Mouse (Mus musculus): ENCODE measurements at regions not wholly inside any gene's neighbourhood (a gene's known extent, or its start where the extent isn't known, plus 50 kb on each side); places are given as distances from the start of the nearest gene placed in this dataset.

DNA sequence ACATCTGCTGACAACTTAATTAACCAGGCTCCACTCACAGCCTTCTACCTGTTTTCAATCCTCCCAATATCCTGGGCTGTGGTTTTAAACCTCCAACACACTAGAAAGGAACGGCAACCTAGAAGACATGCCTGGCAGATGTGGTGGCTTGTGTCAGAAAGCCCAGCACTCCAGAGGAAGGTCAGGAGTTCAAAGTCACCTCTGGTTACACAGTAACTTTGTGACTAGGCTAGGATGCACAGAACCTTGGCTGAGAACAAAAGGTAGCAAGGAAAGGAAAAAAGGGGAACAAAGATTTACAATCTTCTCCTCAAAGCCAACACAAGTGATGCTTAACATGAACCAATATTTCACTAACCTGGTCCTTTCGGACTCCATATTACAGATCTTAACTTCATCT lies 161.8 kb downstream of the Postn start:
- TF ChIP-seq CTCF (IDR thresholded peaks at IDR 0.05; ENCODE audit: low read depth) (no peak), EP300 (IDR thresholded peaks at IDR 0.05; ENCODE audit: low read depth) (no peak)
